Mouse (Mus musculus) limb, embryonic 11.5 days (tissue): Measurements from ENCODE around the gene Nmnat2. TPM values are rescaled to one million over a fixed set of nuclear protein-coding genes. Genes with fewer than 3 reads are reported as not detected.

ENCODE experiments used
- ATAC-seq: fragments of 200-750 bp; cut with Nextera tagmentation; 2 replicates; pipeline ENCODE4 v1.8.0; 2017; ENCODE audit warnings: low read depth; ENCODE audit not compliant: insufficient number of reproducible peaks, low FRiP score, low TSS enrichment
- DNase-seq: peaks from one replicate; pipeline ENCODE4 v3.0.0-alpha.2; 2015; ENCODE audit warnings: low spot score
- H3K27ac ChIP-seq: fragments of 300-500 bp; sonication (generic); replicated peaks from 2 replicates; pipeline ENCODE4 v1.5.1; 2014; ENCODE audit warnings: low read depth, mild to moderate bottlenecking, low read length
- H3K27me3 ChIP-seq: fragments of 300-500 bp; sonication (generic); 2 replicates; pipeline ENCODE4 v1.6.1; 2014; ENCODE audit warnings: mild to moderate bottlenecking, low read length, mixed read lengths; ENCODE audit not compliant: control insufficient read depth, insufficient read depth
- H3K36me3 ChIP-seq: fragments of 300-500 bp; sonication (generic); 2 replicates; pipeline ENCODE4 v1.6.1; 2014; ENCODE audit warnings: mild to moderate bottlenecking, low read length, moderate library complexity, mixed read lengths; ENCODE audit not compliant: control insufficient read depth, insufficient read depth
- H3K4me1 ChIP-seq: fragments of 300-500 bp; sonication (generic); 2 replicates; pipeline ENCODE4 v1.6.1; 2014; ENCODE audit warnings: low read length, mixed read lengths; ENCODE audit not compliant: control insufficient read depth, insufficient read depth
- H3K4me2 ChIP-seq: fragments of 300-500 bp; sonication (generic); 2 replicates; pipeline ENCODE4 v1.6.1; 2014; ENCODE audit warnings: low read depth, mild to moderate bottlenecking, moderate library complexity; ENCODE audit not compliant: severe bottlenecking
- H3K4me3 ChIP-seq: fragments of 300-500 bp; sonication (generic); 2 replicates; pipeline ENCODE4 v1.5.1; 2014; ENCODE audit warnings: low read depth, low read length
- H3K9ac ChIP-seq: fragments of 300-500 bp; sonication (generic); 2 replicates; pipeline ENCODE4 v1.6.1; 2014; ENCODE audit warnings: mild to moderate bottlenecking, low read length
- H3K9me3 ChIP-seq: fragments of 300-500 bp; sonication (generic); 2 replicates; pipeline ENCODE4 v1.6.1; 2016; ENCODE audit warnings: low read length; ENCODE audit not compliant: control insufficient read depth
- WGBS: fragments of 180-500 bp; shearing (Covaris S2); extraction: QIAGEN DNeasy Blood & Tissue Kit; methylation state at CpG from one replicate; pipeline ENCODE4 v1.1.7; 2014; 5-methylcytosine and 5-hydroxymethylcytosine counted together
- polyA plus RNA-seq: library from polyadenylated mRNA; unstranded; fragments of >200 nt; fragmentation: Nextera tagmentation; extraction: Ambion mirVana; gene quantifications from 2 replicates; pipeline ENCODE4 v1.2.1, GENCODE M21; 2014

Gene Nmnat2
- polyA plus RNA-seq, 1 experiment from 2014 or later, result 0.37 TPM

- Histone ChIP-seq H3K4me1 (no peaks in the 10 kb centered on the region), H3K4me2 (no peak overlapping the region), H3K27me3 (no peaks in the 10 kb centered on the region), H3K9me3 (no peaks in the 10 kb centered on the region), H3K4me3 (no peak overlapping the region), H3K9ac (no peak overlapping the region), H3K27ac (no peak overlapping the region), H3K36me3 (no peaks in the 10 kb centered on the region)
- ATAC-seq (no peak), DNase-seq (no peak)
- 31% methylated on average over 4 of the region's 4 CpGs for WGBS
Observed at GRCm38 (mm10) chr1:152972957-152973356, 18.2 kb downstream of the Nmnat2 start.

DNA sequence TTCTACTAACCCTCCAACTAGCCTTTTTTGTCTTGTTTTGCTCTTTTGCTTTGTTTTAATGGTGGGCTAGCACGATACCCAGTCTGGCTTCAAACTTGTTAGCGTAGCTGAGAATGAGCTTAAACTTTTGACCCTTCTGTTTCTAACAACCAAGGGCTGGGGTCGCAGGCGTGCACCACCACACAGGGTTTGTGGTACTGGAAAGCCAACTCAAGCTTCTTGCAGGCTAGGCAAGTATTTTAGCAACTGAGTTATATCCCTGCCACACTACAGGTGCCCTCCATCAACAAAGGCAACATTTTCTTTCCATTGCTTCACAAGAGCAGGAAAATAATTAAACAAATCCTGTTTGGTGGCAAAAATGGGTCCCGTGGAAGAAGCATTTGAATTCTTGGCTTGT lies 18.6 kb downstream of the Nmnat2 start:
- Histone ChIP-seq H3K4me3 (no peak overlapping the region), H3K27me3 (no peaks in the 10 kb centered on the region), H3K27ac (no peak overlapping the region), H3K9ac (no peak overlapping the region), H3K4me1 (no peaks in the 10 kb centered on the region), H3K36me3 (no peaks in the 10 kb centered on the region), H3K4me2 (no peak overlapping the region), H3K9me3 (no peaks in the 10 kb centered on the region)
- ATAC-seq (no peak), DNase-seq (no peak)
- WGBS, result 39% methylated on average over 5 of the region's 5 CpGs

- H3K9me3 ChIP-seq, result no peaks in the 10 kb centered on the region
- no peak for ATAC-seq
Observed at GRCm38 (mm10) chr1:152973861-152974260, 19.1 kb downstream of the Nmnat2 start.

DNA sequence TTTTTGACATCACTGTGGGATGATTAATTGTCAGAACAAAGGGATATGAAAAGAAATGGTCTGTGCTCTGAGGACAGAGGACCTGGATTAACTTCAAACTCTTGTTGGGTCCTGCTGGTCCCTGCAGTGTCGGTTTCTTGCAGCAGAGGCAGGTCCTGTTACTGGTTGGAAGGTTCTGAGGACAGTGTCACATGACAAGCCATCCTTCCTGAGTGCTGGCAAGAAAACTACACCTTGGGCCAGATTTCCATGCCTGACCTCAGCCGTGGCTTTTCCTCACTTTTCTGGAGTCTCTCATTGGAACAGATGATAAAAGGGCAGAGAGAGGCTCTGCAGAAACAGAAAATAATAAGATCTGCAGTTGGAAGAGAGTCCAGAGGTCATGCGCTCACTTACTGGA lies 20.4 kb downstream of the Nmnat2 start:
- no peaks in the 10 kb centered on the region for H3K36me3 ChIP-seq
- H3K9ac ChIP-seq, result no peak overlapping the region
- no peaks in the 10 kb centered on the region for H3K27me3 ChIP-seq
- no peak overlapping the region for H3K4me2 ChIP-seq
- H3K4me3 ChIP-seq, result no peak overlapping the region
- H3K4me1 ChIP-seq, result no peaks in the 10 kb centered on the region
- WGBS, result 71% methylated on average over 3 of the region's 3 CpGs
- H3K27ac ChIP-seq, result no peak overlapping the region
- H3K9me3 ChIP-seq, result no peaks in the 10 kb centered on the region
- DNase-seq, result no peak
- ATAC-seq, result no peak

More at GRCm38 (mm10) chr1:152973861-152974260, 19.1 kb downstream of the Nmnat2 start:
- Histone ChIP-seq H3K4me3 (no peak overlapping the region), H3K9ac (no peak overlapping the region), H3K4me1 (no peaks in the 10 kb centered on the region), H3K4me2 (no peak overlapping the region), H3K27me3 (no peaks in the 10 kb centered on the region), H3K36me3 (no peaks in the 10 kb centered on the region), H3K27ac (no peak overlapping the region)
- 43% methylated on average over 4 of the region's 4 CpGs for WGBS
- no peak for DNase-seq

- no peak for ATAC-seq
Observed at GRCm38 (mm10) chr1:152978700-152979099, 23.9 kb downstream of the Nmnat2 start.

DNA sequence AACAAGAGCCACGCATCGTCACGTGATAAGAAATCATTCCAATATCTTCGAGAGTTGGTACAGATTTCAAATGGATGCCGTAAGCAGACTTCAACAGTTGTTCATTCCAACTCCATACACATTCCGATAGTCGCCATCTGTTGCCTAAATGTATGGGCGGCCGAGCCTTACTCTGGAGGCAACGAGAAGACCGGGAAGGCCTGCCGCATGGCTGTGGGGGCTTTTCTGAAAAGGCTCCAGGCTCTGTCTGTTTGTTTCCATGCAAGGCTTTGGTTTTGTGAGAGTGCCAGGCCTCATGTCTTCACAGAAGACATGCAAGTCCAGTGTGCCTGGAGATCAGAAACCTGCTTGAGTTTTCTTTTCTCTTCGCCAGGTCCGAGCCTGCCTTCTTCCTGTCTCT lies 28.6 kb downstream of the Nmnat2 start:
- no peaks in the 10 kb centered on the region for H3K9me3 ChIP-seq

More at GRCm38 (mm10) chr1:152978700-152979099, 23.9 kb downstream of the Nmnat2 start:
- Histone ChIP-seq H3K4me3 (no peak overlapping the region), H3K9ac (no peak overlapping the region), H3K4me1 (no peaks in the 10 kb centered on the region), H3K9me3 (no peaks in the 10 kb centered on the region), H3K27ac (no peak overlapping the region), H3K4me2 (no peak overlapping the region), H3K36me3 (no peaks in the 10 kb centered on the region), H3K27me3 (no peaks in the 10 kb centered on the region)
- WGBS, result 90% methylated on average over 8 of the region's 8 CpGs
- no peak for DNase-seq

GRCm38 (mm10) chr1:152986981-152987380 lies 32.2 kb downstream of the Nmnat2 start:
- Histone ChIP-seq H3K36me3 (no peaks in the 10 kb centered on the region), H3K4me3 (no peak overlapping the region), H3K4me2 (no peak overlapping the region), H3K9me3 (no peaks in the 10 kb centered on the region), H3K4me1 (no peaks in the 10 kb centered on the region), H3K9ac (no peak overlapping the region), H3K27ac (no peak overlapping the region), H3K27me3 (no peaks in the 10 kb centered on the region)
- DNase-seq (no peak), ATAC-seq (no peak)
- 78% methylated on average over 3 of the region's 3 CpGs for WGBS

More for the DNA sequence above, 28.6 kb downstream of the Nmnat2 start:
- Histone ChIP-seq H3K4me1 (no peaks in the 10 kb centered on the region), H3K36me3 (no peaks in the 10 kb centered on the region), H3K27me3 (no peaks in the 10 kb centered on the region), H3K4me3 (no peak overlapping the region), H3K27ac (no peak overlapping the region), H3K9ac (no peak overlapping the region), H3K4me2 (no peak overlapping the region)
- no peak for DNase-seq
- ATAC-seq, result no peak
- WGBS, result 92% methylated on average over 14 of the region's 14 CpGs

- Histone ChIP-seq H3K27me3 (no peaks in the 10 kb centered on the region), H3K36me3 (no peaks in the 10 kb centered on the region), H3K27ac (no peak overlapping the region), H3K4me2 (no peak overlapping the region), H3K4me1 (no peaks in the 10 kb centered on the region), H3K4me3 (no peak overlapping the region), H3K9me3 (no peaks in the 10 kb centered on the region), H3K9ac (no peak overlapping the region)
- WGBS, result 93% methylated on average over 5 of the region's 5 CpGs
- DNase-seq (no peak), ATAC-seq (no peak)
Observed at GRCm38 (mm10) chr1:152990067-152990466, 35.3 kb downstream of the Nmnat2 start.
